Mouse (Mus musculus): ENCODE measurements around the gene Phkg2. TPM values are rescaled to one million over a fixed set of nuclear protein-coding genes. Genes with fewer than 3 reads are reported as not detected.
A peak's percentile ranks its signal among the peaks of the same experiment; 100 is the strongest.

Phkg2 gene
- total RNA-seq (2021): 10 to 100 TPM; 49.3 to 60.9 TPM
- long read RNA-seq, experiment 1, transcript Phkg2-201 (10 exons, 1,570 nt): major isoform, 16 of 24 reads
- long read RNA-seq, experiment 1, partial matches to known transcripts: 1 of 24 reads
- long read RNA-seq, experiment 1, other reads (novel, unspliced or antisense): 7 of 24 reads
- long read RNA-seq, experiment 2, transcript Phkg2-201 (10 exons, 1,570 nt): major isoform, 27 of 52 reads
- long read RNA-seq, experiment 2, partial matches to known transcripts: 5 of 52 reads
- long read RNA-seq, experiment 2, other reads (novel, unspliced or antisense): 15 of 52 reads

GRCm38 (mm10) chr7:127572895-127573471 lies at the start of gene Phkg2:
Phkg2 (plus strand) TSS chr7:127573340.
- peak; percentile 54 to 83 for DNase-seq (ENCODE audit: low spot score in 2 of 2)

- no peak for DNase-seq (ENCODE audit: low spot score in 2 of 2)
These were observed 31.5 kb upstream of the Phkg2 start for GRCm38 (mm10) chr7:127541671-127542070.

DNA sequence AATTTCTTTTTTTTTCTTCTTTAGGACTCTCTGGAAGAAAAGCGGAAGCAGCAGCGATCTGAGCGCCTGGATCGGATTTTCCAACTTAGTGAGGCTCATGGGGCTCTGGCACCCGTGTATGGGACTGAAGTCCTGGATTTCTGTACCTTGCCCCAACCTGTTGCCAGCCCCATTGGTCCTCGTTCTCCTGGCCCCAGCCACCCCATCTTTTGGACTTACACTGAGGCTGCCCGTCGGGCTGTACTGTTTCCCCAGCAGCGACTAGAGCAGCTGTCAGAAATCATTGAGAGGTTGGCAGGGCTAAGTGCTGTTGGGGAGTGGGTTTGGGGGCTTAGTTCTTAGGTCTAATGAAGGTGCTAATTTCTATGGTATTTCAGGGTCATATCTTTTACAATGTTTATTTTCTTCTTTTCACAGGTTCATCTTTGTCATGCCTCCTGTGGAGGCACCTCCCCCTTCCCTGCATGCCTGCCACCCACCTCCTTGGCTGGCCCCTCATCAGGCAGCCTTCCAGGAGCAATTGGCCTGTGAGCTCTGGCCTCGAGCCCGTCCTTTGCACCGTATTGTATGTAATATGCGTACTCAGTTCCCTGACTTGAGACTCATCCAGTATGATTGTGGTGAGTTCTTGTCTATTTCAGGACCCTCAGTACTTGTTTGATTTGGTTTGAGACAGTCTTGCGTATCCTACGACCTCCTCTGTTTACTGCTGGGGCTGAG lies 23.9 kb upstream of the Phkg2 start:
- DNase-seq (ENCODE audit: low spot score in 2 of 2): no peak

GRCm38 (mm10) chr7:127551558-127551957 lies 21.6 kb upstream of the Phkg2 start:
- DNase-seq (ENCODE audit: low spot score in 2 of 2): no peak

DNA sequence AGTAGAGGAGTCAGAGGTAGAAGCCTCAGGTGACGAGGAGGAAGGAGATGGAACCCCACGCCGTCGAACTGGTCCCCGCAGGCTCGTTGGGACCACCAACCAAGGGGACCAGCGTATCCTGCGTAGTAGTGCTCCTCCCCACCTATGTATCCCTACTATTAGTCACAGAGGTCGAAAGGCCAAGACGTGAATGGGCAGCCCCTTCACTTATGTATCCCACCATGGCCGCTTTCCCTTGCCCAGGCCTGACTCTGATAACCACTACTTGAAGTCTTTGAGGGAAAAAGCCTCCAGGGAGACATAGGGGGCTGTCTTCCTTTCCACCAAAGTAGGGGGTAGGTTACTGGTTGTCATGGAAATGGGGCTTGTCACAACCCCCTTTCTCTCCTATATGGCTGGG lies 12.6 kb upstream of the Phkg2 start:
- no peak for DNase-seq (ENCODE audit: low spot score in 2 of 2)

DNA sequence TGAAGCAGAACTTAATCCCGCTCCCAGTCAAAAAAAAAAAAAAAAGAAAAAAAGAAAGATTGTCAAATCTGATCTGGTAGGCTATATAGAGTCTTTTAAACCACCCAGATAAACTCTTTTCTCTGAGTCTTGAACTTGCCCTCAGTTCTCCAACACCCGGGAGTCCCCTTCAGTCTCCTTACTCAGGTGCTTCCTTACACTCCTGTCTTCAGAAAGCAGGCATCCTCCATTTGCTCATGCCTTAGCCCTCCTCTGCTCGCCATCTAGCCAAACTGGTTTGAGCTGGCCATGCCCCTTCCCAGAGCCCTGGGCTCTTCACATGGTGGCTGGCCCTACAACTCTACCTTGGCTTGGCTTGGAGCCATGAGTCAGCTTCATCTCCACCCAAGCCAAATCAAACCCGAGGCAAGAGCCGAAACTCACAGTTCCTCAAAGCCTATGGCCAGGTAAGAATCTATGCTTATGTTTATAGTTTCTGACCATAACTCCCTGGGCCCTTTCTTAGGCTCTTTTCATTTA lies 11.7 kb upstream of the Phkg2 start, which contains the start of gene Tmem265:
Tmem265 (plus strand) TSS at position 51 of the 519 bp plus-strand sequence.
- no peak for DNase-seq (ENCODE audit: low spot score in 2 of 2)

DNA sequence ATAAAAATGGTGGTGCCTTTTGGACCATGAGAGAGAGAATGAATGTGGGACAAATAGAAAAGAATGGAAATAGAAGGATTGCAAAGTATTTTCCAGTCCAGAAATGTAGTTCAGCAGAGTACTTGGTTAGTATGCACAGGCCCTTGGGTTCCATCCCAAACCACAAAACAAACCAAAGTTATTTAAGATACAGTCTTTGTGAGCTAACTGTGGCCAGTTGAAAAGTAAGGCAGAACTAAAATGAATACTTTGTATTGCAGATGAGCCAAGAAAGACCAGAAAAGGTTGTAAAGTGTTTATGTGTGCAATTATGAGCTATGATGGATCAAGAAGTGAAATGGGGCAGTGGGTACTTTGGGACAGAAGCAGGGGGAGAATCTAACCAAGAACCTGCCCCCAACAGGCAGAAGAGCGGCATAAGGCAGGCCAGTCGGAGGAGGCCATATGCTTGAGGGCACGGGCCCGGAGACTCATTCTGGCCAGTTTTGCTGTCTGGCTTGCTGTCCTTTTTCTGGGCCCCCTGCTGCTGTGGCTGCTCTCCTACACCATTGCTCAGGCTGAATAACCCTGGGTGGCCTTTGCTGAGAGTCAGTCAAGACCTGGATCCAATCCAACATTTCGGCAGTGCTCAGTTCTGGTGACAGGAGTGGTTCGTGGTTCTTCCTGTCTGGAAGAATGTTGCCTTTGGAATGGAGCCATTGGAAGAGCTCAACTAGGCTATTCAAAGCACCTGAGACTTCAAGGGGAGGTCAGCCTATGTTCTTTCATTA lies 8.6 kb upstream of the Phkg2 start:
- no peak for DNase-seq (ENCODE audit: low spot score in 2 of 2)

DNA sequence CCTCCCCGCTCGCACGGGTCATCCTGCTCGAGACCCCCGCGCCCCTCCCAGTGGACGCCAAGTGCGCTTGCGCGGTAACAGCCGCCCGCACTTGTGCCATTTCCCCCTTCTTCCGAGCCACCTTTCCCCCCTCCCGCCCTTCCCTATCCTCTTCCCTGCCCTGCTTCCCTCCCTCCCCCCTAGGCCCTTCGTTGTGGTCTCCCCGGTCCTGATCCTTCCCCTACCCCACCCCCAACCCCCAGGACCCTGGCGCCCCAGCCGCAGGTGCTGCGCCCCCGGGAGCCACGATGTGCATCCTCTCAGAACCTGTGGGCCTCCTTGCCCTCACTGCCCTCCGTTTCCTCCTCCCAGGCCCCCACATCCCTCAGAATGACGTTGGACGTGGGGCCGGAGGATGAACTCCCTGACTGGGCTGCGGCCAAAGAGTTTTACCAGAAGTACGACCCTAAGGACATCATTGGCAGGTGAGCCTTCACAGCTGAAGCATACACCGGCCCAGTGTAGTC lies 416 bp downstream of the Phkg2 start:
- no peak for DNase-seq (ENCODE audit: low spot score in 2 of 2)

DNA sequence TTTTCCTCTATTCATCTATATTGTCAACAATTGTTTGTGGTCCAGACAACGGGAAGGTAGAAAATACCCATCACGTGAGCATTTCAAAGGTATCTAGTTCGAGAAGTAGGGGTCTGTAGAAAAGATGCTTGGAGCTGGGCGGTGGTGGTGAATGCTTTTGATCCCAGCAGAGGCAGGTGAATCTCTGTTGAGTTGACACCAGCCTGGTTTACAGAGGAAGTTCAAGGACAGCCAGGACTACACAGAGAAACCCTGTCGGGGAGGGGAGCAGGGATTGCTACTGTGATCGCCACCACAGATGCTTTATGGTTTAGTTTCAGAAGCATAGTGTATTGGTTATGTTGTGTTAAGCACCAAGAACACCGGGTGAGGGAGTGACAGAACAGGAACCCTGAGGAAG lies 975 bp downstream of the Phkg2 start:
- no peak for DNase-seq (ENCODE audit: low spot score in 2 of 2)

- no peak for DNase-seq (ENCODE audit: low spot score in 2 of 2)
These were observed 10.1 kb downstream of the Phkg2 start for GRCm38 (mm10) chr7:127583260-127583659.

GRCm38 (mm10) chr7:127585031-127585430 lies 11.9 kb downstream of the Phkg2 start:
- DNase-seq (ENCODE audit: low spot score in 2 of 2): no peak

DNA sequence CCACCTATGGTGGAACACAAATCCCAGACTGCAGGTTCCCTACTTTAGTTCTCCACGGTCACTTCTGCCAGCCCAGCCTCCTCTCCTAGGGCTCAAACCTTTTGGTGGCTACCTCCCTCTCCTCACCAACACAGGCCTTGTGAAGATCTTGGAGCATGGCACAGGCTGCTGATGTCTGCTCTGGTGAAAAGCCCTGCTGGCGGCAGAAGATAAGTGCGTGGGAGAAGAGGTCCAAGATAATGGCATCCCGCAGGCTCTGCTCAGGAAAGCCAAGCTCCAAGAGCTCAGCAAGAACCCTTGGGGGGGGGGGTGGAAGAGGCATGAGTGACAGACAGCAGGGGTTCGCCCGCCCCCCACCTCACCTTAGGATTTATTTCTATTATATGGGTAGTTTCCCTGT lies 13.0 kb downstream of the Phkg2 start:
- no peak for DNase-seq (ENCODE audit: low spot score in 2 of 2)

- DNase-seq (ENCODE audit: low spot score in 2 of 2): no peak
These were observed 14.1 kb downstream of the Phkg2 start for GRCm38 (mm10) chr7:127587196-127587595.

DNA sequence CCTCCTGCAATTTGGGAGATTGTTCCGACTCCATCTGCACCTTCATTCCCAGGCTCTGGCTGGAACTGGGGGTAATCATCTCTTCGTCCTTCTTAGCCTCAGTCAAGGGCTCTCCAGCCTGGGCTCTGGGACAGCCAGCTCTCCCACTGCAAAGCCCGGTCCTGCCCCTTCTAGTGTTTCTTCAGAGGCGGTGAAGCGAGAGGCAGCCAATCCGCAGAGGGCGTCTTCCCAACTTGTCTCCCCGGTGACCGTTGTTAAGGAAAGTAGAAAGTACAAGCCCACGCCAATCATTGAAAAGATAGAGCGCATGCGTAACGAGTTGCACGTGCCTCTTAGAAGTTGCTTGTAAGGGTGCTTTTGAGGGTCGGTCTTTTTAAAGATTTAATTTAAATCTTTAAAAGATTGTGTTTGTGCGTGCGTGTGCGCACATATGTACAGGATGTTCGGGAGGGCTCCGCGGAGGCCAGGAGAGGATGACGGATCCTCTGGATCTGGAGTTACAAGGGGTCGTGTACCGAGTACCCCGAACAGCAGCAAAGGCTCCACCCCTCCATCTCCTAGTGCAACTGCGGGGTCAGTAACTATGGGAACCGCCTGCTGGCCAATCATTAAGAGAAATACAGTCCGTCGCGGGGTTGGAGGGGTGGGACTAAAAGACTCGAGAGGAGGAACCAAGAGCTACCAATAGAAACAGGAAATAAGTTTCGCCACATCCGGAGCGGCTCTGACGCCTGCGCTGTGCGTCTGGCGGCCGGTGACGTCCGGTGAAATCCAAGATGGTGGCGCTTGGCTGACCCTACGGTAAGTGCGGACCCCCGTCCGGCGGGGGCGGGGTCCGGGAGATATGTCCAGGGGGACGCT lies 15.1 kb downstream of the Phkg2 start, which contains the start of the genes Ccdc189 and Rnf40:
Ccdc189 (minus strand) TSS at position 585 of the 861 bp plus-strand sequence.
Rnf40 (plus strand) TSS at position 757 of the 861 bp plus-strand sequence.
- peak; percentile 65 to 89 for DNase-seq (ENCODE audit: low spot score in 2 of 2)

DNA sequence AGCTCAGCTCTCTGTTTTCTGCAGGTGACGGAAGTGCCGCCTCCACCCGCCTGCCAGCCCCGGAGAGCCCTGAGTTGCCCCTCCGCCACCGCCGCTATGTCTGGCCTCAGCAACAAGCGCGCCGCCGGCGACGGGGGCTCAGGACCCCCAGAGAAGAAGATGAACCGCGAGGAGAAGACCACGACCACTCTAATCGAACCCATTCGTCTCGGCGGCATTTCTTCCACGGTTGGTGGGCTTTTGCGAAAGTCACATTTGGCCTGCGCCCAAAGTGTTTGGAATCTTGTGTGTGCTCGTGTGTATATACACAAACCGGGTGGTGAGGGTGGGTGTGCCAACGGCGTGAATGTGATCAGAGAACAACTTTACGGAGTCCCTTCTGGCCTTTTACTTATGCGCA lies 15.8 kb downstream of the Phkg2 start:
- DNase-seq (ENCODE audit: low spot score in 2 of 2): no peak

DNA sequence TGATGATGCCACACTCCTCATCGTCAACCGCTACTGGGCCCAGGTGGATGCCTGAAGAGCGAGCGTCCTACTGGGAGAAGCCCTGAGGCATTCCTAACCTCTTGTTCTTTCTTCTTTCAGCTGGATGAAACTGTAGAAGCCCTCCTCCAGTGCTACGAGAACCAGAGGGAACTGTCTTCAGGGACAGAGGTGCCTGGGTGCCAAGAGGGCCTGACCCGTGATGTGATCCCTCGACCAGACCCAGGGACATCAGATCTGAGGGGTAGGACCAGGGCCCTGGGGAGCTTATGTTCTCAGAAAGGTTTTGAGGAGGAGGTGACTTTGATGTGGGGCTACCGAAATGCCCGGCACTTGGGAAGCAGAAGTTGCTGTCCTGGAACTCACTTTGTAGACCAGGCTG lies 16.5 kb downstream of the Phkg2 start:
- no peak for DNase-seq (ENCODE audit: low spot score in 2 of 2)

GRCm38 (mm10) chr7:127591108-127591507 lies 18.0 kb downstream of the Phkg2 start:
- DNase-seq (ENCODE audit: low spot score in 2 of 2): no peak

- no peak for DNase-seq (ENCODE audit: low spot score in 2 of 2)
These were observed 19.4 kb downstream of the Phkg2 start for GRCm38 (mm10) chr7:127592575-127592974.

- no peak for DNase-seq (ENCODE audit: low spot score in 2 of 2)
These were observed 23.6 kb downstream of the Phkg2 start for GRCm38 (mm10) chr7:127596747-127597146.

- no peak for DNase-seq (ENCODE audit: low spot score in 2 of 2)
These were observed 27.5 kb downstream of the Phkg2 start for GRCm38 (mm10) chr7:127600612-127601011.

All from adrenal gland, postnatal 4 days (tissue).